Mouse (Mus musculus) gastrocnemius, postnatal 4 days (tissue): Measurements from ENCODE around the gene Fcrl5. TPM values are rescaled to one million over a fixed set of nuclear protein-coding genes. Genes with fewer than 3 reads are reported as not detected.

Source experiments
- DNase-seq, 2 experiments: peaks; one replicate each; pipeline ENCODE4 v3.0.0; 2021 to 2022; ENCODE audit warnings: low spot score in 2 of 2, mixed read lengths in 2 of 2
- total RNA-seq, 2 experiments: library from RNA; stranded (reverse); gene quantifications; 2 replicates each; pipeline ENCODE4 v1.2.3; 2021

Gene Fcrl5
- total RNA-seq, 2 experiments from 2014 or later: not detected

DNA sequence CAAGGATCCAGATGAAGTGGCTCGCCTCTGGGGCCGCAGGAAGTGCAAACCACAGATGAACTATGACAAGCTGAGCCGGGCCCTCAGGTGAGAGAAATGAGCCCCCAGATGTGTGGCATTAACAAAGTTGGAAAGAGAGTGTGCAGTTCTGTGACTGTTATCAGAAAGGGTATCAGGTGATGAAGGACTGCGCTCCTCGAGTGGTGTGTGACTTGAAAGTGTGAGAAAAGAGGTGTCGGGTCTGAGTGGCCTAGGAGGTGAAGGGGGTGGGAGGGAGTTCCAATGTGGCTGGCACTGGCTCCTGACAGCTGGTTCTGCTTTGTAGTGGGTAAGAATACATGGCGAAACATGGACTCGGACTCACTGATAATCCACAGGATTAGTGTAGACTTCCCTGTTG is 92.4 kb downstream of the Fcrl5 start:
- DNase-seq: no peak

DNA sequence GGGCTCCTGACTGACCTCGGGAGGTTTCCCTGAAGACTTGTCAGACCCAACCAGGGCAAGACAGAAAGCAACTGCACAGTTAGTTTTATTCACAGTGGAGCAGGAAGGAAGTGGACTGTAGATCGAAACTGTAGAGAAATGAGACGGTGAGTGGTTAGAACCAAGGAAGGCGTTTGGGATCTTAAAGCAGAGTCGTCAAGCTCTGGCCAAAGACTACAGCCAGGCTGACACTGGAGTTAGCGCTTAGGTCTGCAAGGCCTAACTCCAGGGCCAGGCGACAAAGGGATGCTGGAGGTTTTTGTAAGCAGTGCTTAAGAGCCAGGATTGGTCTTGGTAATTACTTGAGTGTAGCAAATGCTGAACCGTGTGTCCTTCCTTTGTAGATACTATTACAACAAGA is 93.3 kb downstream of the Fcrl5 start:
- no peak for DNase-seq

DNA sequence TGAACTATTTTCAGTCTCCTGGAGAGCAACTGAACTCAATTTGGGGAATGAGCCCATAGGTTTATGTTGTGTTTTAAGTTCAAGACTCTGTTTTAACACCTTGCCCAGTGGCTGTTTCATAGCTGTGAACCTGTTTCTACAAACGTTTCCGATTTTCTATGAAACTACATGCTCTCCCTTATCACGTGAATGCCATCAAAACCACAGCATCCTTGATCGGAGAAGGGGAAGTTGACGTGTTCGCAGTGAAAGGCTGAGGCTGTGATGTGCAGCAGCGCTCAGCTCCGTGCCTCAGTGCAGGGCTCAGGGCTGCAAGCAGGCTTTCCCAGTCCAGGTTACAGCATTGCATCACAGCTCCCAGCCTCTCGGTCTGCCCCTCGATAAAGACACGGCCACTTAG is 94.0 kb downstream of the Fcrl5 start:
- DNase-seq: no peak

DNA sequence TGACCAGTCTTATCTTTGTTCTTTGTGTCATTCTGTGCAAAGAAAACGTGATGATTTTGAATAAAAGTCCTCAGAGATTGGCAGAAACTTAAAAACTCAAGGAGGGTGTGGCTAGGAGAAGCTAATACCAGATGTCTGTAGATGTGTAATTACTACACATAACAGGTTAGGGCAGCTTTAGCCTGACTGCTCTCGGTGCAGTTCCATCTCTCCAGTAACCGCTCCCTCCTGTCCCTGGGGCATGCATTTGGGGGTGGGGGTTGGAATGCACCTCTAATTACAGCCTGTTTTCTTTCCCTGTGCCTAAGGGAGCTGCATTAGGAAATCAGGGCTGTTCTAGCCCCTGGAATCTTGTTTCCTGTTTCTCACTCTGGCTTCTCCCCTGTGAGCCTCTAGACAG is 94.7 kb downstream of the Fcrl5 start:
- DNase-seq: no peak

DNA sequence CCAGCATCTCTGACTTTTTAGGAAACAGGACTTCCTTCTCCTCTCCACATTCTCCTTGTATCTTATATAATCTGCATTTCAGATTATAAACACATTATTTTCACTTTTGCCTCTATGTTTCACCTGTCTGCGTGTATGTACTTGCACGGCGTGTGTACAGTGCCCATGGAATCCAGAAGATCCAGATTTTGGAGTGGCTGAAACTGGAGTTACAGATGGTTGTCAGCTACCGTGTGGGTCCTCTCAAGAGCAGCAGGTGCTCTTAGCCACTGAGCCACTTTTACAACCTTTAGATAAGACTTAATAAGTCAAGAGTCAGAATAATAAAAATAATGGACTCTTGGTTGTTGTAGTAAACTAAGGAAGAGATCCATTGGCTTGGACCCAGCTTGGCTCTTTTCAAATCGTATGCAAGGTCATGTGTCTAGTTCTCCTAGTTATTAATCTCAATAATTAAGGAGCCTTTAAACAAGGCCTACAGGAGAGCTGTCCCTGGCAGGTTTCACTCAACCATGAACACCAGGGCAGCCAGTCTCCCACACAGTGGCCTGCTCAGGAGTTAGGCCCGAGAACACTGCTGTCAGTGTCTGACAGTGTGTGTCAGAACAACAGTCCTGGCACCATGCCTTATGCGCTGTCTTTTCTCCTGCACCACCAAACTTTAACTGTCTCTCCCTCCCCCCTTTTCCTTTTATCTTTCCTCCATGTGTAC is 98.2 kb downstream of the Fcrl5 start:
- no peak for DNase-seq

DNA sequence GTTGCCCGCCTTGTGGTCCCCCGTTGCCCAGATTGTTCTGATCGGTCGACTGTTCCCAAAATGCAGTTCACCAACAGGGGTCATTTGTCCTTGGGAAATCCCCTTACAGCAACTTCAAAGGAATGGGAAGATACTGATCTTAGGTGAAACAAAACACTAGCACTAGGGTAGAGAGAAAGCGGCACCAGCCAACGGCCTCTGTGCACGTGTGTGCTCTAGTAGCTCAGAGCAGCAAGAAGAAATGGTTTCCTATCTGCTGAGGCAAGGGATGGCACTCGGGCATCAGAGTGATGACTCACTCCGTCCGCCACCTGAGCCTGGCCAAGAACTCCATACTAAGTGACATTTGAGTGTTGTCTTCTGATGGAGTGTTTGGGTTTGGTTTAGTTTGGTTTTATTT is 102.5 kb downstream of the Fcrl5 start:
- DNase-seq: no peak

DNA sequence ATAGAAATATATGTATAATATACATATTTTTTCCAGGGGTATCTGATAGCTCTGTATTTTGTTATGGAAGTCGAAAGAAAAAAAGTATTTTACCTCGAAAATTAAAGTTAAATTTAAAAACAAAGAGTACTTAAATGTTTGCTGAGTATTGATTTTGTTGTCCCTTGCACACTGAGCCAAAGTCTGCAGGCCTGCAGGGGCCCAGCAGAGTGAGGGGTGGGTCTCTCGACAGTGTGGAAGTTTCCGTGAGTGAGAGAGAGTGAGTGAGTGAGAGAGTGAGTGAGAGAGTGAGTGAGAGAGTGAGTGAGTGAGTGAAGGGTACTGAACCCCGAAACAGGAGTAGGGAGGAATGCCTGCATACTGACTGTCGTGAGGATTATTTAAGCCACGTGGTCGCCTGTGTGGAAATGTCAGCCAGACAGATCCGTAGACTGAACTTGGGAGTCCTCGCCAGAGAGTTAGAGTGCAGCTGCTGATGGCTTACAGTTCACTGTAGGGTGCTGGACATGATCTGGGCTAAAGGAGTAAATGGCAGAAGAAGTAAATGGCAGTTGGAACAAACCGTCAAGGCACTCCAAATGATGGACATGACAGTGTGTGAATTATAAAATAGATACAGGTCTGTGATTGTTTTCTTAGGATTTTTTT is 104.6 kb downstream of the Fcrl5 start:
- DNase-seq: no peak

DNA sequence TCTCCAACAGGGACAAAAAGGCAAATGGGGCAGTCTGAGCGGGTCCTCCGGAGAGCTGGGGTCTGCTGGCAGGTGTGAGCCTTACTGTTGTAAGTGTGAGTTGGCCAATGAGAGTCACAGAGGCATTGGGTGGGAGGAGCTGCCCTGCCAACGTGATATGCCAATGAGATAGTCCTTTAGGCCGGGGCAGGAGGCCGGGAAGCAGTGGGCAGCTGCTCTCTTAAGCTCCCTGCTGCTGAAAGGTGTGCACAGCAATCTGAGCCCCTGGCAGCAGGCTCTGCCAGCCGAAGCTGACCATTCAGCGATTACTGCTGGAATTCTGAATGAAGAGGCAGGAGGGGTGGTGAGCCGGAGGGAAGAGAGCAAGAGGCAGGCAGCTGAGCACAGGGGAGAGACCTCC is 105.1 kb downstream of the Fcrl5 start:
- DNase-seq: no peak

DNA sequence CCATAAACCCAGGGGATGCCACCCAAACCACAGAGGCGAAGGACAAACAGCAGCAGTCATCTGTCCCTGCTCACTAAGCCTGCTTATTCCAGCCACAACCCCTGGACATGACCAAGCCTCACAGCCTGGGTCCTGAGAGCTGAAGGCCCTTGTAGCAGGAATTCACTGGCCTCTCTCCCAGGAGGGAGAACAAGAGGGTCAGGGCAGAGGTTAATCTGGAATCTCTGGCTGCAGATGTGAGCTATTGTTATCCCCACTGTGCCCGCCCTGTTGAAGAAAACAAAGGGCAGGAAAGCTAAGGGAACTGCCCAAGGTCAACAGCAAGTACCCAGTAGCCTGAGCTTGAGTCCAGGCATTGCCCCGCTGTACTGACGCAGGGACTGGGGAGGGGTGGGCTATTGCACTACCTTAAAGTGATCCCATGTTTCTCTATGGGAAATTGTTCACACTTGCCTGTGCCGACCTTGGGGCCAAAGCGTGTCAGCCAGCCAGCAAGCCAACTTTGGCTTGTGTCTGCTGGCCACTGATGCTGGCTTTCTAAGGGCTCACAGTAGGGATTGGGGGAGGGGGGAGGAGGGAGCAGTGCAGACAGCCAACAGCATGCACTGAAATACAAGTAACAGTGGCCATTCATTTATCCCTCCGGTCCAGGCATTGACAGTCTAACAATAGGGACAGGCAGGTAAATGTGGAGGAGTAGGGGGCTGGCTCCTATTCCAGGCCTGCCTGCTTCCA is 107.1 kb downstream of the Fcrl5 start:
- DNase-seq: no peak

DNA sequence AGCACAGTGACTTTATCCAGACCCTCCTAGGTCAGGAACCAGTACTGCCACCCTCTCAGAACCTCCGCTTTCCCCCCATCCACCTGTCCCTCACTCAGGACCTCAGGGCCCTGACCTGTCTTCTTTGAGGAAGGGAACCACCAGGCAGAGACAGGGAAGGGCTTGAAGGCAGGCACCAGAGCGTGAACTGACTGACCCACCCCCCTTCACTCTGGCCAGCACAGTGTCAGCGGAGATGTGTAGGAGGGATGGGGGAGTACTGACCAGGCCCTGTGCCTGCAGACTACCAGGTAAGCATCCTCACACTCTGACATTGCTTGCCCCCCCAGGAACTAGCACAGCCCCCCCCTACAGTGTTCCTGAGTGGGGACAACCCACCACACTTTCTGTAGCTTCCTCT is 110.0 kb downstream of the Fcrl5 start:
- no peak for DNase-seq

DNA sequence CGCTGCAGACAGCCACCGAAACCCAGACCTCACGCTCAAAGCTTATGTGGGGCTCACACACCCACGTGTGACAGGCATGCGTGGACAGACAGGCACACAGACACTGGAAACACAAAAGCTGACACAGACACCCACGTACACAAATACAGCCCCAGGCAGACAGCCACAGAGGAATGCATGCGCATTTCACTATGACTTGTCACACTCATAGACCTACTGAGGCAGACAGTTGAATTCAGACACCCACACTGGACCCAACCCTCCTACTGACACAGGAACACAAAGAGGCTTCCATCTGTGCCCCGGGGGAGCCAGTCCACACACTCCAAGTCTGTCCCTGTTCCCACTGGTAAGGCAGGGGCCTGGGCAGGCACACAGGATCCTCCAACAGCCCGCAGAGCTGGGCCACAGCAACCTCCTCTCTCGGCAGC is 110.7 kb downstream of the Fcrl5 start:
- no peak for DNase-seq

DNA sequence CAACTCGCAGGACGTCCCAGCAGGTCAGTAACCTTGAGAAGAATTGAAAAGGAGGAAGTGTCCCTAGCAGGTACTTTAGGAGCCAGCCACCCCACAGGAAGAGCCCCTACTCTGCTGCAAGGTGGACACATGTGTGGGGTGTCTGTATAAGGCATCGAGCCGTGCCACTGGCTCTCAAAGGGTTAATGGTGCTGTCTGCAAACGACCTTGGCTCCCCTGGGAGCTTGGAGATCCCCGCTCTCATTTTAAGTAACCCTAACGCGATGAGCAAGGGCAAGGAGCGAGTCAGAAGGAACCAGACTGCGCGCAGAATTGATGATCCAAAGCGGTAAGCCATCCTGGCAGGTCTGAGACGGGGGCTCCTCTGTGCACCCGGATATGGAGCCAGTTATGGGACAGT is 114.3 kb downstream of the Fcrl5 start:
- no peak for DNase-seq

Other genes starting within 250 kb of the Fcrl5 start
- 10 to 100 TPM in 1 of 2 experiments, 1 to 10 TPM in 1; 9.4 to 12.4 TPM for gene Fcrls, start 172.0 kb upstream of the Fcrl5 start, total RNA-seq
- gene Cd5l, start 77.9 kb upstream of the Fcrl5 start, total RNA-seq: 1 to 10 TPM in 1 of 2 experiments, not detected in 1; 1.4 TPM
- gene Fcrl1, start 59.4 kb upstream of the Fcrl5 start, total RNA-seq: under 1 TPM in 1 of 2 experiments, not detected in 1; 0.21 TPM
- 10 to 100 TPM; 14.3 to 15.3 TPM for gene Etv3, start 89.6 kb downstream of the Fcrl5 start, total RNA-seq
- gene Arhgef11, start 181.8 kb downstream of the Fcrl5 start, total RNA-seq: 10 to 100 TPM; 22.6 to 24.3 TPM